Mouse (Mus musculus) testis, adult 2 months (tissue): ENCODE results near the gene Rps6ka6.

ENCODE experiments used
- CTCF ChIP-seq: fragments of 200-500 bp; IDR thresholded peaks from 2 replicates; pipeline ENCODE4 v1.5.1; 2012; ENCODE audit warnings: low read depth, mild to moderate bottlenecking, inconsistent platforms, low read length, moderate library complexity; ENCODE audit not compliant: control insufficient read depth, insufficient read depth, insufficient replicate concordance
- POLR2A ChIP-seq: fragments of 200-500 bp; IDR thresholded peaks from 2 replicates; pipeline ENCODE4 v1.6.1; 2012; ENCODE audit warnings: low read depth, mild to moderate bottlenecking, inconsistent platforms, low read length, moderate library complexity; ENCODE audit not compliant: control insufficient read depth

DNA sequence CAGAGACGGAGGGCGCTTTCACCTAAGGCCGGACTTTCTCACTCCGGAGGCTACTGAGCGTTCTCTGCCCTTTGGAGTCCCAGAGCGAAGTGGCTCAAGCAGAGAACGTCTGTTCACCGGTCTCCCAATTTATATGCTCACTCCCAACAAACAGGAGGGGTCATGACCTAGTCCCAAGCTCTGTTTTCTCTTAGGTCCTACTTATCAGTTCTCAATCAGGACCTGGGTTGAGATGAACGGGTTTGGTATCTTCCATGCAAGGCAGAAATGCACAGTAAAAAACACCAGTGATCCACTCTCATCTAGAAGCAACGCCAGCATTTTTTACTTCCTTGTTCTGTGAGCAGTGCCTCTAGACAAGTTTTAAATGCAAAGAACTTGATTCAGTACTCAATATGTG is at the start of gene Rps6ka6:
- TF ChIP-seq CTCF = no peak
- no peak for TF ChIP-seq POLR2A
